Comparison of ENCODE assay signal across 9 mouse cellular contexts in genomic region chr3:122047402-122047801, GRCm38 (mm10). TPM values are rescaled to one million over a fixed set of nuclear protein-coding genes. Genes with fewer than 3 reads are reported as not detected.
A peak's percentile ranks its signal among the peaks of the same experiment; 100 is the strongest.
DNase-seq lines count a peak whose midpoint lies in the region; ATAC-seq and TF ChIP-seq lines count a peak whose summit lies in the region.
"Had no signal": no experiment of that assay in that cellular context is flagged by ENCODE, and none has a peak within 500 bp of the region (broad histone marks: within the 10 kb centered on the region; RNA-seq: fewer than 3 reads in every experiment).

No protein-coding gene starts in this region.

- H3K4me2 ChIP-seq in heart, embryonic 14.5 days (ENCODE audit: low read length) = peak overlapping the region; percentile 6; the same call in 1 of the 2 replicates

- H3K4me3 ChIP-seq in gastrocnemius, adult 2 months = no peak overlapping the region
- no peak overlapping the region for H3K4me3 ChIP-seq in heart, embryonic 14.5 days (ENCODE audit: control insufficient read depth in 1 of 2, insufficient read depth in 1 of 2, low read depth in 1 of 2, low read length in 2 of 2)
- H3K4me3 ChIP-seq: forebrain, embryonic 13.5 days had no signal

- no peaks in the 10 kb centered on the region for H3K27me3 ChIP-seq in heart, embryonic 14.5 days (ENCODE audit: control insufficient read depth, insufficient read depth, low read length)

- peak overlapping the region; percentile 10; the same call in 1 of the 2 replicates for H3K27ac ChIP-seq in gastrocnemius, adult 2 months
- H3K27ac ChIP-seq in heart, embryonic 14.5 days (replicated peaks in 1 of 2; ENCODE audit: control insufficient read depth in 1 of 2, insufficient read depth in 1 of 2, low read depth in 2 of 2, low read length in 2 of 2) = peak overlapping the region; percentile 42 to 55
- H3K27ac ChIP-seq: forebrain, embryonic 13.5 days had no signal

- intact Hi-C loops in gastrocnemius, adult 2 months (cut with DNase I) = no loop called here
- intact Hi-C loops in gastrocnemius, postnatal 14 days (cut with DNase I; ENCODE audit: low total_unique reads) = no loop called here

- TF ChIP-seq CTCF in gastrocnemius, adult 2 months (IDR thresholded peaks at IDR 0.05) = no peak

- no peaks in the 10 kb centered on the region for H3K9me3 ChIP-seq in heart, embryonic 14.5 days (ENCODE audit: control insufficient read depth, low read length)
- H3K9me3 ChIP-seq: forebrain, embryonic 13.5 days had no signal

- ATAC-seq in heart, embryonic 14.5 days (ENCODE audit: insufficient number of reproducible peaks, insufficient read depth, low FRiP score, low read depth) = peak; percentile 67

- 21% methylated on average over 7 of the region's 7 CpGs for WGBS in heart, embryonic 14.5 days

- no peak for DNase-seq in gastrocnemius, adult 2 months
- no peak for DNase-seq in gastrocnemius, postnatal 14 days
- DNase-seq in kidney, postnatal 14 days = peak; percentile 77
- peak; percentile 65 for DNase-seq in mesoderm, embryonic 11.5 days (ENCODE audit: low read depth, low spot score)
- DNase-seq in cerebellum, postnatal 36 days = no peak
- DNase-seq in thymus, postnatal 25 days = no peak
- no peak for DNase-seq in left cerebral cortex, adult 9 months (ENCODE audit: low spot score in 2 of 2)

- H3K36me3 ChIP-seq in heart, embryonic 14.5 days (ENCODE audit: control insufficient read depth, insufficient read depth, low read length) = no peaks in the 10 kb centered on the region

- H3K4me1 ChIP-seq in heart, embryonic 14.5 days (ENCODE audit: control insufficient read depth in 2 of 2, insufficient read depth in 2 of 2, low read length in 2 of 2) = peaks cover 45 to 56% of the 10 kb centered on the region in 2 experiments

- H3K9ac ChIP-seq in heart, embryonic 14.5 days (ENCODE audit: low read length) = no peak overlapping the region
- H3K9ac ChIP-seq: forebrain, embryonic 13.5 days had no signal

RNA-seq across cellular contexts. Expression of gene Abca4, which starts 3.2 kb away (rescaled TPM):
- total RNA-seq in gastrocnemius, adult 2 months (2021) = under 1 TPM; 0.79 to 0.95 TPM
- total RNA-seq in gastrocnemius, postnatal 14 days (2021) = 1 to 10 TPM; 1.0 to 1.1 TPM
- polyA plus RNA-seq in heart, embryonic 14.5 days (2014; fragmentation: Nextera tagmentation; extraction: Ambion mirVana) = 3.6 and 3.9 TPM in 2 replicates

Comparison
In these comparisons a context has a peak if more than half of its experiments do, and no peak if none do; other contexts are left out.
1. DNase-seq: peak in kidney, postnatal 14 days (single experiment) and mesoderm, embryonic 11.5 days (single experiment); none in gastrocnemius, adult 2 months (single experiment), gastrocnemius, postnatal 14 days (single experiment), cerebellum, postnatal 36 days (0 of 2), thymus, postnatal 25 days (single experiment) and left cerebral cortex, adult 9 months (0 of 2).